Comparison of ENCODE assay signal across 9 mouse cellular contexts in the genomic region with DNA sequence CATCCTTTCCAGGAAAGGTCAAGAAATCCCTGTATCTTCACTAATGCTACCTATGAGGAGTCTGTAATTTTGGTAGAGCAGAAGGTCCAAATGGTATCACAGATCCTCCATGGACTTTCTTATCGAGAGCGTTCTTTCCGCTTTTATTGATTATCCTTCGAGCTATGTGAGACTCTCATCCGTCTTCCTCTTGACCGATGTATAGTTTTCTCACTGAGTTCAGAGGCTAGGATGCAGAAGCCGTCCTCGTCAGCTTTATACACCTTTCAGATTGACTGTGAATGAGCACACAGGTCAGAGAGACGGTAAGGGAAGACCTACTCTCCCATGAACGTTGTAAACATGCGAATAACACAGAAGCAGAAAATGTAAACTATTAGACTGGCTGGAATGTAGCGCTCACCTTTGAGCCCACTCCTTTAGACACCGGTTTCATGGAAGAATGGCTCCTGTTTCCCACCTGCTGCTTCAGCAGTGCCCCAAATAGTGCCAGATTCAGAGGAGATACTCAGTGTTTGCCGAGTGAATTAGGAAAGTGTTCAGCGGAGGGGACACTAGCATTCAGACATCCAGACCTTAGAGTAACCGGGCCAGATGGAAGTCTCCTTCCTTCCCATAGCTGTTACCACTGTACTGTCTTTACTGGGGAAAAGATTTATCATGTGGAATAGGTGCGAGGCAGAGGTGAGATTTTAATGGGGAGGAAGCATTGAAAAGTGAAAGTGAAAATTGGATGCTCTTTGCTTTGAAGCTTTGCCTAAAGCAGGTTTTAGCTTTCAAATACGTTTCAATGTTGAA. TPM values are rescaled to one million over a fixed set of nuclear protein-coding genes. Genes with fewer than 3 reads are reported as not detected.
DNase-seq lines count a peak whose midpoint lies in the region; ATAC-seq lines count a peak whose summit lies in the region.
"Had no signal": no experiment of that assay in that cellular context is flagged by ENCODE, and none has a peak within 500 bp of the region (broad histone marks: within the 10 kb centered on the region; RNA-seq: fewer than 3 reads in every experiment).

No protein-coding gene starts in this region.

- H3K27me3 ChIP-seq in heart, embryonic 14.5 days (ENCODE audit: control insufficient read depth, insufficient read depth, low read length) = no peaks in the 10 kb centered on the region
- H3K27me3 ChIP-seq in heart, embryonic 10.5 days (ENCODE audit: insufficient read depth, poor library complexity, severe bottlenecking) = no peaks in the 10 kb centered on the region
- H3K27me3 ChIP-seq in liver, embryonic 13.5 days = no peaks in the 10 kb centered on the region
- H3K27me3 ChIP-seq: embryonic facial prominence, embryonic 12.5 days had no signal

- DNase-seq in heart, embryonic 10.5 days (ENCODE audit: low spot score) = no peak
- DNase-seq in thymus, postnatal 25 days = peak; percentile 53
- no peak for DNase-seq in thymus, postnatal 14 days
- no peak for DNase-seq in liver, embryonic 13.5 days
- DNase-seq in yolk sac, embryonic 10.5 days (ENCODE audit: low spot score) = no peak
- DNase-seq in right cerebral cortex, postnatal 25 days = no peak
- no peak for DNase-seq in cerebellum, postnatal 10 days

- H3K4me2 ChIP-seq in heart, embryonic 14.5 days (ENCODE audit: low read length) = peak overlapping the region; percentile 29
- H3K4me2 ChIP-seq in liver, embryonic 13.5 days = peak overlapping the region; percentile 54
- H3K4me2 ChIP-seq: embryonic facial prominence, embryonic 12.5 days had no signal

- H3K9me3 ChIP-seq in heart, embryonic 14.5 days (ENCODE audit: control insufficient read depth, low read length) = no peaks in the 10 kb centered on the region
- no peaks in the 10 kb centered on the region for H3K9me3 ChIP-seq in heart, embryonic 10.5 days
- no peaks in the 10 kb centered on the region for H3K9me3 ChIP-seq in liver, embryonic 13.5 days (replicated peaks)
- H3K9me3 ChIP-seq: embryonic facial prominence, embryonic 12.5 days had no signal

- no peak overlapping the region for H3K9ac ChIP-seq in heart, embryonic 14.5 days (ENCODE audit: low read length)
- H3K9ac ChIP-seq in liver, embryonic 13.5 days = peak overlapping the region; percentile 33; the same call in 1 of the 2 replicates
- H3K9ac ChIP-seq: embryonic facial prominence, embryonic 12.5 days had no signal

- no peaks in the 10 kb centered on the region for H3K36me3 ChIP-seq in heart, embryonic 14.5 days (ENCODE audit: control insufficient read depth, insufficient read depth, low read length)
- H3K36me3 ChIP-seq in heart, embryonic 10.5 days = no peaks in the 10 kb centered on the region
- no peaks in the 10 kb centered on the region for H3K36me3 ChIP-seq in liver, embryonic 13.5 days
- H3K36me3 ChIP-seq: embryonic facial prominence, embryonic 12.5 days had no signal

- H3K4me3 ChIP-seq in heart, embryonic 14.5 days (ENCODE audit: control insufficient read depth in 1 of 2, insufficient read depth in 1 of 2, low read depth in 1 of 2, low read length in 2 of 2) = no peak overlapping the region
- no peak overlapping the region for H3K4me3 ChIP-seq in heart, embryonic 10.5 days
- H3K4me3 ChIP-seq in liver, embryonic 13.5 days (replicated peaks) = peak overlapping the region; percentile 32
- H3K4me3 ChIP-seq: embryonic facial prominence, embryonic 12.5 days had no signal

- 80% methylated on average over 18 of the region's 18 CpGs for WGBS in heart, embryonic 14.5 days
- WGBS in heart, embryonic 10.5 days = 79% methylated on average over 18 of the region's 18 CpGs
- 67% methylated on average over 18 of the region's 18 CpGs for WGBS in liver, embryonic 13.5 days (ENCODE audit: insufficient replicate concordance)

- peaks cover 3 to 4% of the 10 kb centered on the region in 2 experiments; a peak in 3 of 4 replicates for H3K4me1 ChIP-seq in heart, embryonic 14.5 days (ENCODE audit: control insufficient read depth in 2 of 2, insufficient read depth in 2 of 2, low read length in 2 of 2)
- 0 out of 2 replicates have a peak, but pooled peaks cover 4% of the 10 kb centered on the region for H3K4me1 ChIP-seq in heart, embryonic 10.5 days
- peaks cover 33% of the 10 kb centered on the region for H3K4me1 ChIP-seq in liver, embryonic 13.5 days (replicated peaks)

- H3K27ac ChIP-seq in heart, embryonic 14.5 days (replicated peaks in 1 of 2; ENCODE audit: control insufficient read depth in 1 of 2, insufficient read depth in 1 of 2, low read depth in 2 of 2, low read length in 2 of 2) = no peak overlapping the region
- H3K27ac ChIP-seq in heart, embryonic 10.5 days = no peak overlapping the region
- H3K27ac ChIP-seq in liver, embryonic 13.5 days = no peak overlapping the region
- H3K27ac ChIP-seq: embryonic facial prominence, embryonic 12.5 days had no signal

- no peak for ATAC-seq in heart, embryonic 14.5 days (ENCODE audit: insufficient number of reproducible peaks, insufficient read depth, low FRiP score, low read depth)
- ATAC-seq in liver, embryonic 13.5 days (ENCODE audit: low read depth) = no peak

RNA-seq across cellular contexts. Expression of a gene that starts 4.2 kb away (rescaled TPM):
- 0.32 and 0.36 TPM in 2 replicates for polyA plus RNA-seq in heart, embryonic 14.5 days (2014; fragmentation: Nextera tagmentation; extraction: Ambion mirVana)
- polyA plus RNA-seq in heart, embryonic 10.5 days (2016; fragmentation: Nextera tagmentation; extraction: Ambion mirVana) = 0.39 and 0.41 TPM in 2 replicates
- polyA plus RNA-seq in liver, embryonic 13.5 days (2015; fragmentation: Nextera tagmentation; extraction: Ambion mirVana) = 0.16 and 0.31 TPM in 2 replicates

RNA-seq across cellular contexts. Expression of a gene that starts 4.3 kb away (rescaled TPM):
- 44.6 and 45.9 TPM in 2 replicates for polyA plus RNA-seq in heart, embryonic 14.5 days (2014; fragmentation: Nextera tagmentation; extraction: Ambion mirVana)
- polyA plus RNA-seq in heart, embryonic 10.5 days (2016; fragmentation: Nextera tagmentation; extraction: Ambion mirVana) = 41.5 and 42.5 TPM in 2 replicates
- 32.8 and 38.5 TPM in 2 replicates for polyA plus RNA-seq in liver, embryonic 13.5 days (2015; fragmentation: Nextera tagmentation; extraction: Ambion mirVana)

RNA-seq across cellular contexts. Expression of a gene that starts 37.0 kb away (rescaled TPM):
- polyA plus RNA-seq in heart, embryonic 14.5 days (2014; fragmentation: Nextera tagmentation; extraction: Ambion mirVana) = 0.20 TPM in 1 of 2 replicates, not detected in the other
- polyA plus RNA-seq in heart, embryonic 10.5 days (2016; fragmentation: Nextera tagmentation; extraction: Ambion mirVana) = 0.38 TPM in 1 of 2 replicates, not detected in the other
- polyA plus RNA-seq in liver, embryonic 13.5 days (2015; fragmentation: Nextera tagmentation; extraction: Ambion mirVana) = 0.15 TPM in 1 of 2 replicates, not detected in the other

RNA-seq across cellular contexts. Expression of a gene that starts 39.2 kb away (rescaled TPM):
- polyA plus RNA-seq in heart, embryonic 14.5 days (2014; fragmentation: Nextera tagmentation; extraction: Ambion mirVana) = not detected in 2 replicates
- not detected in 2 replicates for polyA plus RNA-seq in heart, embryonic 10.5 days (2016; fragmentation: Nextera tagmentation; extraction: Ambion mirVana)
- 0.06 TPM in 1 of 2 replicates, not detected in the other for polyA plus RNA-seq in liver, embryonic 13.5 days (2015; fragmentation: Nextera tagmentation; extraction: Ambion mirVana)

RNA-seq across cellular contexts. Expression of a gene that starts 46.3 kb away (rescaled TPM):
- polyA plus RNA-seq in heart, embryonic 14.5 days (2014; fragmentation: Nextera tagmentation; extraction: Ambion mirVana) = 3.8 and 4.0 TPM in 2 replicates
- 4.6 and 6.5 TPM in 2 replicates for polyA plus RNA-seq in heart, embryonic 10.5 days (2016; fragmentation: Nextera tagmentation; extraction: Ambion mirVana)
- polyA plus RNA-seq in liver, embryonic 13.5 days (2015; fragmentation: Nextera tagmentation; extraction: Ambion mirVana) = 0.65 and 1.1 TPM in 2 replicates
